Mouse (Mus musculus): ENCODE data around the gene Rimbp2.
A peak's percentile ranks its signal among the peaks of the same experiment; 100 is the strongest.

DNA sequence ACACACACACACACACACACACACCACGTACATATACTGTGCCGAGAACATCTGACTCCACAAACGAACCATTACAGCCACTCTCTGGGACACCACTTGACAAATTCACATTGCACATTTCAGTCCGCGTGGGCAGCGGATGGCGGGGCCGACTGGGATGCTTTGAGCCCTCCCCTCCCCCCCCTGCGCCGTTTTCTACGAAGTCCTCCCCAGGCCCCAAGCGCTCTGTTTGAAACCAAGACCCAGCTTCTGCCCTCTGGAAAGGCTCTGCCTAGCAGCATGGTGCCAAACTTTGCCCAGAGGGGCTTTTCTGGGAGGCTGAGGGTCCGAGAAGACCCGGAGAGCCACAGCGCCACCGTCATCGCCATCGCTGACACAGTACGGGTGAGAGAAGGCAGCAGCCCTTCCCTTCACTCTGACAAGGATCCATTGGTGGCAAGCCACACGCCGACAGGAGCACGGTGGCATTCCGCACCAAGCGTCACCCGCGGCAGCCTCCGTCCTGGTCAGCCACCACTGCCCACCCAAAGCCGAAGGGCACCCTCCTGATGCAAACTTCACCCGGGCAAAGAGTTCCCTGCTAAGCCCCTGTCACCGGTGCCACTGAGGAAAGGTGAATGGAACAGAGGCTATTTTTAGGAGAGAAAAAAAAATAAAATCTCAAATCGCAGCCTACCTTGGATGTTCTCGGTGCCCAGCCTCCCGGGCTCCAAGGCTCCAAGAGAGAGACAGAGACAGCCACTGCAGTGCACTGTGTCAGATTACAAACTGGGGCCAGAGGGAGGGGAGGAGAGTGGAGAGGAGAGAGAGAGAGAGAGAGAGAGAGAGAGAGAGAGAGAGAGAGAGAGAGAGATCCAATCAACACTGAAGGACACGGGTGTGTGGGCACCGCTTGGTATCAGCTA lies 743 bp downstream of the Rimbp2 start:
- TF ChIP-seq POLR2A (IDR thresholded peaks at IDR 0.05; ENCODE audit: borderline replicate concordance, control insufficient read depth, low read depth, low read length): peak; percentile 19; the same call in 1 of the 2 replicates
- no peak for TF ChIP-seq CTCF (IDR thresholded peaks at IDR 0.05; ENCODE audit: control insufficient read depth, insufficient read depth, low read length)

All from bone marrow, adult 2 months (tissue).